Mouse (Mus musculus): ENCODE measurements around the gene Catspere2. TPM values are rescaled to one million over a fixed set of nuclear protein-coding genes. Genes with fewer than 3 reads are reported as not detected.

The Catspere2 gene
- total RNA-seq, 2 experiments from 2014 or later = 0.07 to 0.09 TPM

- DNase-seq (ENCODE audit: low spot score) = no peak
Observed at GRCm38 (mm10) chr1:178218305-178218704, 235.1 kb downstream of the Catspere2 start.

- DNase-seq (ENCODE audit: low spot score) = peak; percentile 56
Observed at GRCm38 (mm10) chr1:178219166-178220077, 236.2 kb downstream of the Catspere2 start.

Other genes starting within 250 kb of the Catspere2 start
- 1 to 10 TPM; 5.8 to 6.9 TPM for gene Adss, start 186.9 kb upstream of the Catspere2 start, total RNA-seq (2021)
- gene Desi2, start 204.0 kb downstream of the Catspere2 start, total RNA-seq (2021) = 10 to 100 TPM; 33.8 to 36.0 TPM